ENCODE assay signal across 13 mouse cellular contexts in genomic region chr14:32166840-32167239, GRCm38 (mm10). TPM values are rescaled to one million over a fixed set of nuclear protein-coding genes. Genes with fewer than 3 reads are reported as not detected.
DNase-seq lines count a peak whose midpoint lies in the region; ATAC-seq and TF ChIP-seq lines count a peak whose summit lies in the region.
"Had no signal": no experiment of that assay in that cellular context is flagged by ENCODE, and none has a peak within 500 bp of the region (broad histone marks: within the 10 kb centered on the region; RNA-seq: fewer than 3 reads in every experiment).

No protein-coding gene starts in this region.

- H3K27me3 ChIP-seq in liver, adult 2 months (ENCODE audit: control insufficient read depth, insufficient read depth, low read length), result no peaks in the 10 kb centered on the region
- H3K27me3 ChIP-seq in liver, embryonic 15.5 days, result no peaks in the 10 kb centered on the region
- no peaks in the 10 kb centered on the region for H3K27me3 ChIP-seq in stomach, embryonic 14.5 days (ENCODE audit: control insufficient read depth, insufficient read depth, low read length)
- H3K27me3 ChIP-seq: forebrain, embryonic 13.5 days; limb, embryonic 12.5 days had no signal

- peak overlapping the region; percentile 48; the same call in 1 of the 2 replicates for H3K9ac ChIP-seq in liver, adult 2 months (ENCODE audit: low read depth, low read length)
- peak overlapping the region; percentile 69 for H3K9ac ChIP-seq in liver, embryonic 15.5 days
- H3K9ac ChIP-seq in stomach, embryonic 14.5 days (replicated peaks; ENCODE audit: low read depth, low read length), result no peak overlapping the region
- H3K9ac ChIP-seq: forebrain, embryonic 13.5 days; limb, embryonic 12.5 days had no signal

- peak overlapping the region; percentile 81 for H3K4me2 ChIP-seq in liver, embryonic 15.5 days
- H3K4me2 ChIP-seq in stomach, embryonic 14.5 days (replicated peaks; ENCODE audit: low read depth, low read length), result peak overlapping the region; percentile 97; the same call in 1 of the 2 replicates
- H3K4me2 ChIP-seq: forebrain, embryonic 13.5 days had no signal

- TF ChIP-seq POLR2A in liver, adult 2 months (IDR thresholded peaks at IDR 0.05; ENCODE audit: extremely low read depth, insufficient read depth, low read length), result no peak

- ATAC-seq in liver, embryonic 15.5 days (ENCODE audit: insufficient read depth), result no peak
- no peak for ATAC-seq in stomach, embryonic 14.5 days (ENCODE audit: insufficient number of reproducible peaks, insufficient read depth, low FRiP score, low read depth)
- ATAC-seq: forebrain, embryonic 13.5 days had no signal

- H3K36me3 ChIP-seq in liver, adult 2 months (ENCODE audit: control insufficient read depth, insufficient read depth, low read length), result peaks cover 15% of the 10 kb centered on the region
- H3K36me3 ChIP-seq in liver, embryonic 15.5 days (replicated peaks), result peaks cover 26% of the 10 kb centered on the region
- H3K36me3 ChIP-seq in stomach, embryonic 14.5 days (ENCODE audit: control insufficient read depth, insufficient read depth, low read length), result peaks cover 5% of the 10 kb centered on the region

- H3K9me3 ChIP-seq in liver, embryonic 15.5 days (replicated peaks), result no peaks in the 10 kb centered on the region
- H3K9me3 ChIP-seq in stomach, embryonic 14.5 days (ENCODE audit: control insufficient read depth, low read depth, low read length), result no peaks in the 10 kb centered on the region
- H3K9me3 ChIP-seq: forebrain, embryonic 13.5 days; limb, embryonic 12.5 days had no signal

- H3K79me2 ChIP-seq in liver, adult 2 months (ENCODE audit: control insufficient read depth, insufficient read depth, low read length), result peaks cover 50% of the 10 kb centered on the region; the same call in 1 of the 2 replicates

- H3K27ac ChIP-seq in liver, adult 2 months (replicated peaks; ENCODE audit: insufficient read depth, low read depth, low read length), result peak overlapping the region; percentile 59
- H3K27ac ChIP-seq in liver, embryonic 15.5 days (replicated peaks), result peak overlapping the region; percentile 98
- no peak overlapping the region; the same call in 1 of the 2 replicates for H3K27ac ChIP-seq in stomach, embryonic 14.5 days (ENCODE audit: low read length)
- H3K27ac ChIP-seq: forebrain, embryonic 13.5 days; limb, embryonic 12.5 days had no signal

- DNase-seq in heart, adult 11 months, result peak; percentile 42
- no peak for DNase-seq in heart, postnatal 4 days
- DNase-seq in liver, adult 2 months (ENCODE audit: extremely low read depth, low read depth, low spot score), result peak; percentile 61
- DNase-seq in liver, result no peak
- DNase-seq in urinary bladder, postnatal 25 days (ENCODE audit: low spot score), result no peak
- DNase-seq in embryo, embryonic 9.5 days (ENCODE audit: extremely low spot score), result no peak
- DNase-seq: kidney, postnatal 4 days had no signal

- peak overlapping the region; percentile 36 for H3K4me3 ChIP-seq in liver, adult 2 months (ENCODE audit: insufficient read depth, low read depth, low read length)
- peak overlapping the region; percentile 70 for H3K4me3 ChIP-seq in liver, embryonic 15.5 days (replicated peaks)
- H3K4me3 ChIP-seq in stomach, embryonic 14.5 days (ENCODE audit: low read depth, low read length), result peak overlapping the region; percentile 42; the same call in 1 of the 2 replicates
- H3K4me3 ChIP-seq: forebrain, embryonic 13.5 days had no signal

- whole genome bisulfite sequencing in liver, adult 2 months, result 23% methylated on average over 1 of the region's 1 CpGs
- WGBS in liver, embryonic 15.5 days (ENCODE audit: insufficient replicate concordance), result 6% methylated on average over 1 of the region's 1 CpGs
- WGBS in stomach, embryonic 14.5 days, result 57% methylated on average over 1 of the region's 1 CpGs

- TF ChIP-seq CTCF in liver, adult 2 months (IDR thresholded peaks at IDR 0.05; ENCODE audit: low read depth, low read length), result no peak

- peaks cover 31% of the 10 kb centered on the region for H3K4me1 ChIP-seq in liver, adult 2 months (ENCODE audit: control insufficient read depth, insufficient read depth, low read length)
- H3K4me1 ChIP-seq in liver, embryonic 15.5 days (replicated peaks), result peaks cover 85% of the 10 kb centered on the region
- peaks cover 5% of the 10 kb centered on the region; the same call in 1 of the 2 replicates for H3K4me1 ChIP-seq in stomach, embryonic 14.5 days (ENCODE audit: control insufficient read depth, insufficient read depth, low read length)

RNA-seq across cellular contexts. Expression of gene Ncoa4, which starts 7.2 kb away (rescaled TPM):
- total RNA-seq in heart, postnatal 4 days (2021), result 100 to 1,000 TPM in 1 of 2 experiments, 10 to 100 TPM in 1; 99.0 to 115 TPM
- total RNA-seq in liver, adult 2 months (2014; rRNA removed), result 134 and 142 TPM in 2 replicates
- polyA plus RNA-seq in liver, adult 2 months (2012; rRNA removed), result 39.6 and 43.1 TPM in 2 replicates
- 332 and 365 TPM in 2 replicates for polyA plus RNA-seq in liver, embryonic 15.5 days (2015; fragmentation: Nextera tagmentation; extraction: Ambion mirVana)
- polyA plus RNA-seq in stomach, embryonic 14.5 days (2014; fragmentation: Nextera tagmentation; extraction: Ambion mirVana), result 109 and 117 TPM in 2 replicates

RNA-seq across cellular contexts. Expression of gene Msmb, which starts 25.0 kb away (rescaled TPM):
- total RNA-seq in heart, postnatal 4 days (2021), result not detected
- not detected in 2 replicates for total RNA-seq in liver, adult 2 months (2014; rRNA removed)
- not detected in 2 replicates for polyA plus RNA-seq in liver, adult 2 months (2012; rRNA removed)
- 0.30 and 0.31 TPM in 2 replicates for polyA plus RNA-seq in liver, embryonic 15.5 days (2015; fragmentation: Nextera tagmentation; extraction: Ambion mirVana)
- not detected in 2 replicates for polyA plus RNA-seq in stomach, embryonic 14.5 days (2014; fragmentation: Nextera tagmentation; extraction: Ambion mirVana)
- total RNA-seq: adrenal gland, postnatal 4 days had no signal
- polyA plus RNA-seq: forebrain, embryonic 13.5 days; gonadal fat pad, adult 2 months; limb, embryonic 12.5 days had no signal

RNA-seq across cellular contexts. Expression of gene Timm23, which starts 34.9 kb away (rescaled TPM):
- total RNA-seq in heart, postnatal 4 days (2021), result 100 to 1,000 TPM; 165 to 176 TPM
- total RNA-seq in liver, adult 2 months (2014; rRNA removed), result 191 and 195 TPM in 2 replicates
- 122 and 156 TPM in 2 replicates for polyA plus RNA-seq in liver, adult 2 months (2012; rRNA removed)
- 159 and 163 TPM in 2 replicates for polyA plus RNA-seq in liver, embryonic 15.5 days (2015; fragmentation: Nextera tagmentation; extraction: Ambion mirVana)
- 256 and 262 TPM in 2 replicates for polyA plus RNA-seq in stomach, embryonic 14.5 days (2014; fragmentation: Nextera tagmentation; extraction: Ambion mirVana)

RNA-seq across cellular contexts. Expression of gene Parg, which starts 34.9 kb away (rescaled TPM):
- 10 to 100 TPM; 30.3 to 39.6 TPM for total RNA-seq in heart, postnatal 4 days (2021)
- 21.0 and 25.1 TPM in 2 replicates for total RNA-seq in liver, adult 2 months (2014; rRNA removed)
- 2.8 TPM in 2 replicates for polyA plus RNA-seq in liver, adult 2 months (2012; rRNA removed)
- polyA plus RNA-seq in liver, embryonic 15.5 days (2015; fragmentation: Nextera tagmentation; extraction: Ambion mirVana), result 13.0 and 13.1 TPM in 2 replicates
- 47.1 and 50.2 TPM in 2 replicates for polyA plus RNA-seq in stomach, embryonic 14.5 days (2014; fragmentation: Nextera tagmentation; extraction: Ambion mirVana)

Comparison
In these comparisons a context has a peak if more than half of its experiments do, and no peak if none do; other contexts are left out.
1. DNase-seq: peak in heart, adult 11 months (single experiment) and liver, adult 2 months (single experiment); none in heart, postnatal 4 days (single experiment), liver (single experiment), urinary bladder, postnatal 25 days (single experiment) and embryo, embryonic 9.5 days (single experiment).
2. Peak in every context shown above with its lines, with median percentiles within 50 percentile points of each other: H3K4me3 ChIP-seq.